Mouse (Mus musculus): ENCODE data around the gene Tmem274. TPM values are rescaled to one million over a fixed set of nuclear protein-coding genes. Genes with fewer than 3 reads are reported as not detected.

Gene Tmem274
- total RNA-seq (2023): not detected

DNA sequence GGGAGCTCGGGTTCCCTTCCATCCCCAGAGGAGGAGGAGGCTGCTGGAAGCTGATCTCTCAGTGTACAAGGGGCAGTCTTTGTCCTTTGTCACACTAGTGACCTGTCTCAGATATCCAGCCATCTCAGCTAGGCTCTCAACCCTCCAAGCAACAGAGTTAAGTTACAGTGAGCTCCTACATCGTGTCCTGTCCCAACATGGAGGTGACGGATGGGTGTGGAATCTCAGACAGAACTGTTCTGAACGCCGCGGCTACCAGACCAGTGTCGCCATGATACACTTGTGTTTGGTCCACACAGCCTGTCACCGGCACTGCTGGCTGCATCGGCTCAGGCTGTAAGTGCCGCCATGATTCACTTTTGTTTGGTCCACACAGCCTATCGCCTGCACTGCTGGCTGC is at the start of gene Tmem274:
Gene Tmem274 (plus strand): TSS at position 301 of the 400 bp plus-strand sequence.

DNA sequence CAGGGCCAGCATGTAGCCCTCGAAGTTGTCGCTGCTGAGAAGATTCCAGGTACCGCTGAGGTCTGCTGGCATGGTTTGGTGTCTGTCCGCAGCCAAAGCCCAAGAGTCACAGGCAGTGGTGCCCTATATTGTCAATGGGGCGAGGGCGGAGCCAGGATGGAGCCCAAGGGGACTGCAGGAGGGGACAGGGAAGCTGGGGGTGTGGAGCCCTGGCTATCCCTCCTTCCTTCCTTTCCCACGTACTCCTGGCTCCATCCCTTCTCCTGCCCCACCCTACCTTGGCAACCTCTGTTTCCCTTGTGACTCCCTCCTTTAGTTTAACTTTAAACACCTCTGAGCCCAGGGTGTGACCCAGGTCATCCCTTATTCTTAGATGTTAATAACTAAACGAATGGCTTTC is 22.3 kb upstream of the Tmem274 start, which contains the start of gene Rbp7:
Gene Rbp7 (minus strand): TSS at position 100 of the 400 bp plus-strand sequence.

DNA sequence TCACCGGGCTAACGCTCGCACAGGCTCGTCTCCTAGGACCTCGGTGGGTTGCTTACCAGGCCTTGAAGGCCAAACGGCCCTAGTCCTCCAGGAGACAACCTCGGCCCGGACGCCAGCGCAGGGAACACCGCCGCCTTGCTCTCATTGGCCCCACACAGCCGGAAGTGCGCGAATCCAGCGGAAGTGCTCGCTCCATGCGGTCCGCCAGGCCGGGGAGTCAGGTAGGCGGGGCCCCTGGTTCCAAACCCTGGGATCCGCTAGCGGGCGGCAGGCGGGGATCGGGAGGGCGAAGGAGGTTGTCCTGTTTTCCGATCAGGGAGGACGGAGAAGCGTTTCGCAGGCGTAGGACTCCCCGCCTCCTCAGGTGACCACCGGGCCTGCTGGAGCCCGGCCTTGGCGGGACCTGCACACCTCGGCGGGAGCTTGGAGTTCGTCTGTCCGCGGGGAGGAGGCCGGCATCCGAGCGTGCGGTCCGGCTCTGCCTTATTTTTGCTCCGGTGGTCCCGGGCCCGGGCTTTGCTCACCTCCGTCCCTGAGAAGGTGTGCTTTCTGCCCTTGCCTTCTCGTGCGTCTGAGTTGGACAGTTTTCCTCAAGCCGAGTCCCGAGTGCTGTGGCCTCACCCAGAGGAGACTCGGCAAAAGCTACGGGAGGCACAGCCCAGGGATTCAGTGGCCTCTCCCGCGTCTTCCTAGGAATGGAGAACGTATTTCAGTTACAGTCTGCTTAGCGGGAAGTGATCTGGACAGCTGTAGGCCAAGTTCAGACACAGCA is 8.1 kb downstream of the Tmem274 start, which contains the start of the genes Nmnat1 and Lzic:
Gene Nmnat1 (minus strand): TSS at position 150 of the 772 bp plus-strand sequence.
Gene Lzic (plus strand): TSS at position 177 of the 772 bp plus-strand sequence.

DNA sequence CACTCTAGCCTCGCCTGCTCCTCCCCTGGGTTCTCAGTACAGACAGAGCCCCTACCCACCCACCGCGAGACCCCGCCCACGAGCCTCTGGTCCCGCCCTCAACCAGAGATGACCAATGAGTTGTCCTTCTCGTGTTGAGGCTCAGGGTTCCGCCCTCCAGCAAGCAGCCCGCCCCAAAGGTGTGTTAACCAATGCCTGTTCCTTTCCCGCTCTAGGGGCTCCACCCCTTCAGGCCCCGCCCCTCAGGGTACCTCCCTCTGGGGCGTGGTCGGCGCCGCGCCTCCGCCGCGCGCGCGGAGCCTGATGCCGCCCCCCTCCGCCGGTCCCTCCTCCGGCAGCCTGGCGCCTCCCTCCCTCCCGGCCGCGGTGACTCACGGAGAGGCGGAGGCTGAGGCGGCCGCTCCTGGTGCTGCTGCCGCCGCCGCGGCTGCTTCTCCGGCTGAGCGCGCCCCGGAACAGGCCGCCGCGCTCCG is 40.7 kb downstream of the Tmem274 start, which contains the start of gene Ctnnbip1:
Gene Ctnnbip1 (plus strand): TSS at position 369 of the 473 bp plus-strand sequence.

Other genes starting within 250 kb of the Tmem274 start
- 73.0 TPM for gene Kif1b, start 169.7 kb upstream of the Tmem274 start, total RNA-seq (2023)
- 92.9 TPM for gene Ube4b, start 50.6 kb upstream of the Tmem274 start, total RNA-seq (2023)
- gene Rbp7, start 22.4 kb upstream of the Tmem274 start, total RNA-seq (2023): not detected
- 2.9 TPM for gene Nmnat1, start 7.8 kb downstream of the Tmem274 start, total RNA-seq (2023)
- 33.8 TPM for gene Lzic, start 7.9 kb downstream of the Tmem274 start, total RNA-seq (2023)
- 0.71 TPM for gene Ctnnbip1, start 40.9 kb downstream of the Tmem274 start, total RNA-seq (2023)
- 7.2 TPM for gene Clstn1, start 109.1 kb downstream of the Tmem274 start, total RNA-seq (2023)
- gene Pik3cd, start 225.2 kb downstream of the Tmem274 start, total RNA-seq (2023): 626 TPM